Mouse (Mus musculus) B cell, adult 2 months (primary cell): Measurements from ENCODE around the gene Epb41l5.

Experiments used
- DNase-seq, 2 experiments: peaks; one replicate each; pipeline ENCODE4 v3.0.0; 2022

The Epb41l5 gene

DNA sequence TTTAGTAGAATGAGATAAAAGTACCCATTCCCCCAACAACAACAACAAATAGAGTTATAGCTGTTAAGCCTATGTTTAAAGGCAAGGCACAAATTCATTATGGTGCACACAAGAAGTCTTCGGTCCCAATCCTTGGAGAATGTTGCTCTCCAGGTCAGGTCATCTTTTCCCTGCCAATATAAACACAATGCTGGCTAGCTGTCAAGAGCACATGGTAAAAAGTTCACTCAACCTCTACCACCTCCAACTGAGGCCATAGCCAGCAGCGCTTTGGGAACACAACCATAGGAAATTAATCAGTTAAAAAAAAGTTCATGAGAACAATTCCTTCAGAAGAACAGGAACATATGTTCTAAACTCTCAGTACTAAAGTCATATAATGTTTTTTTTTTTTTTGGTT, 58.8 kb downstream of the Epb41l5 start:
- no peak for DNase-seq

DNA sequence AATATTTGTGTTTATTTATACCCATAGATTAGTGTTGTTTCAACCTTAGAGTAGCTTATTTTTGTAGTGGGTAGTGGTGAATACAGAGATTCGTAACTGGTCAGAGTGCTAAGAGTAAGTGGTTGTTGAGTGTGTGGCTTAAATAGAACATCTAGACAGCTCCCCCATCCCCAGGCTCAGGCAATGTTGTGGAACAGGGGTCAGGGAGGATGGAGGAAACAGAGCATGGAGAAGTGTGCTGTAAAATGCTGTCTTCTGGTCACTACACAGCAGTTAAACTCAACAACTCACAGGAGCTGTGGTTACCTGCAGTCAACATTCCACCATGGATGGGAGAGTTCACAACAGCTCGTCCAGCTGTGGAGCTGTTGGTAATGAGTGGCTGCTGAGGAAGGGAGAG, 63.8 kb downstream of the Epb41l5 start:
- no peak for DNase-seq

- DNase-seq: no peak
Measured at GRCm38 (mm10) chr1:119570134-119570533, 78.7 kb downstream of the Epb41l5 start.

GRCm38 (mm10) chr1:119565531-119565930, 83.3 kb downstream of the Epb41l5 start:
- DNase-seq: no peak

DNA sequence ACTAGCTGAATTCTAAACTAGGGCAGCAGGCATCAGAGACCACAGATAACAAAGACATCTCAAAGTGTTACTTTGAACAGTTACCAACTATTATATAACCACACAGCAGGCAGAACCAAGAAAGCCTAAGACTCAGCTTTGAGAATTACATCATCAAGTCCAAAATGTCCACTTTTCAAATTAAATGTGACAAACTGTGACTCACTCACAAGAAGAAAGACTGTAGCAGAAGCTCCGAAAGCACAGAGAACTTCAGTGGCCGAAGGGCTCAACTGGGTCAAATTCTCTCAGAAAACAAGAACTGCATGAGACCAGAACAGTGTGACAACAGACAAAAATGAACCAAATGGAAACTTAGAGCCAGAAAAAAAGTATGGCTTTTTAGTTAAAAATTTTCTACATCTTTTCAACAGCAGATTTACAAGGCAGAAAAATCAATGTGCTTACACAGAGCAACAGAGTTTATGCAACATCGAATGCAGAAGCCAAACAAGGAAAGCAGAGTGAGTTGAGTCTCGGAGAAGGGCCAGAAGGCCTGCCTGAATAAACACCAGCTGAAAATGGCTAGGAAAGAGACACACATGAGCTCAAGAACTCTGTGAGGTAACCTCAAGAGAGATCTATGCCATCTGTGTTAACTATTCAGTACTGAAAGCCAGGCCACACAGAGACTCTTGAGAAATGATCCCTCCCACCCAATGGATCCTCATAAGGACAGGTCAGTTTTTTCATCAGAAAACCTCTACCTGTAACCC, 91.0 kb downstream of the Epb41l5 start:
- no peak for DNase-seq

- no peak for DNase-seq
Measured at GRCm38 (mm10) chr1:119555651-119556050, 93.1 kb downstream of the Epb41l5 start.

DNA sequence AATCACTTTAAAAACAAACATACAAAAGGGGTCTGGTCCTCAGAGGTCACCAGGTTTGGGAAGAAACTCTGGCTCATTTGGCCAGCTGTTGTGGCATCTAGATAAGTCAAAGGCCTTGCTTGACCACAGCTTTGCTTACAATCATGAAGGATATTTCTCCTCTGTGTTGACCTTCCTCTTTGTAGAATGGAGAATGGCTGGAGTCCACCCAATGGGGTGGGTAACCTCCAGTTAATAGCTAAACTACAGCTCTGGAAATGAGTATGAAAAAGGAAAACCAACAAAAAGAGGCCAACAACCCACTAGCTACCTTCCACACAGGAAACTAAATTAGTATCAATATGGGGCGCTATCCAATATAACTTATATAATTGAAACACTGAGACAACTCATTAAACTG, 97.1 kb downstream of the Epb41l5 start:
- no peak for DNase-seq

GRCm38 (mm10) chr1:119550064-119550463, 98.7 kb downstream of the Epb41l5 start:
- DNase-seq: no peak

- no peak for DNase-seq
Measured at GRCm38 (mm10) chr1:119549327-119549689, 99.5 kb downstream of the Epb41l5 start.

DNA sequence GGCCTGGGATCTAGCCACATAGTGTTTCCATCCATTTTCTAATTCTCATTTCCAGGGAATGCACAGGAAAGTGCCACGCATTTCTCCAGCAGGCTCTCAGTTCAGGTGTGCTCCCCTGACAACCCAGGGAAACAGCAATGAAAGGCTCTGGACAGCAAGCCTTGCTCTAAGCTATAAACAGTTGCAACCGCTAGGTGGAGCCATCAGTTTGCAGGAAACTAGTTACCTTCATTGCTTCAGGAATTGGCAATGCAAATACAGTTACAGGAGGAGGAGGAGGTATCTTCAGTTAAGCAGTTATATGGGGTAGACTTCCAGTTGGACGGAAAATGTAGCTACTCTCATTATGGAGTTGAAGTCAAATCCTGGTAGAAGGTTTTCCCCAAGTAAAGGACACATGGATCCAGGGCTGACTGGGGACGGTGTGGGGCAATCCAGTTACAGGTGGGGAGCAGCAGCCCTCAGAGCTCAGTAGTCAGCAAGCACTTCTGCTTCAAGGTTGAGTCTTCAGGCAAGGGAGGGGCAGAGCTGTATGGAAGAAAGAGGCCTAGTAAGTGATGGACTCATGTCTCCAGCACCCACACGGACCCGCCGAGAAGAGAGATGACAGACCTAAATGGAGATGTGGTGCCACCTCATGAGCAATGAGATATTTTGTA, 100.0 kb downstream of the Epb41l5 start:
- peak; percentile 74 to 76 for DNase-seq

DNA sequence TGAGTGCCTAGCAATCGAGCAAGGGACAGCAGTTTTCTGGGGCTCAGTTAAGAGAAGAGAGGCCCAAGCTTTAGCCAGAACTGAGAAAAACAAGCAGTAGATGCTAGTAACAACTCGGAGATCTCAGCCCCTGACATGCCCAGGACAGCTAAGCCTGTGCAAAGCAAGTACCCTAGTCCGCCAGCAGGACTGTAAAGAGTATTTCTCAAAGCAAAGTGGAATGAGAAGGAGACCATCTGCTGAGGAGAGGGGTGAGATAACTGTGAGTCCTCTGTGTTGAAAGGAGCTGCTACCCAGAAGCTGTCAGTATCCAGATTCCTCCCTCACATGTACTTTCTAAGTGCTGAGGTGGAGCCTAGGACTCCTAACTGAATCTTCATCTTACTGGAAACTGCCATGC, 102.3 kb downstream of the Epb41l5 start:
- no peak for DNase-seq

- no peak for DNase-seq
Measured at GRCm38 (mm10) chr1:119545671-119546070, 103.1 kb downstream of the Epb41l5 start.

GRCm38 (mm10) chr1:119545164-119545563, 103.6 kb downstream of the Epb41l5 start:
- no peak for DNase-seq

- DNase-seq: no peak
Measured at GRCm38 (mm10) chr1:119544611-119545155, 104.1 kb downstream of the Epb41l5 start.

GRCm38 (mm10) chr1:119543316-119543715, 105.5 kb downstream of the Epb41l5 start:
- DNase-seq: no peak

GRCm38 (mm10) chr1:119541570-119541969, 107.2 kb downstream of the Epb41l5 start:
- DNase-seq: no peak

DNA sequence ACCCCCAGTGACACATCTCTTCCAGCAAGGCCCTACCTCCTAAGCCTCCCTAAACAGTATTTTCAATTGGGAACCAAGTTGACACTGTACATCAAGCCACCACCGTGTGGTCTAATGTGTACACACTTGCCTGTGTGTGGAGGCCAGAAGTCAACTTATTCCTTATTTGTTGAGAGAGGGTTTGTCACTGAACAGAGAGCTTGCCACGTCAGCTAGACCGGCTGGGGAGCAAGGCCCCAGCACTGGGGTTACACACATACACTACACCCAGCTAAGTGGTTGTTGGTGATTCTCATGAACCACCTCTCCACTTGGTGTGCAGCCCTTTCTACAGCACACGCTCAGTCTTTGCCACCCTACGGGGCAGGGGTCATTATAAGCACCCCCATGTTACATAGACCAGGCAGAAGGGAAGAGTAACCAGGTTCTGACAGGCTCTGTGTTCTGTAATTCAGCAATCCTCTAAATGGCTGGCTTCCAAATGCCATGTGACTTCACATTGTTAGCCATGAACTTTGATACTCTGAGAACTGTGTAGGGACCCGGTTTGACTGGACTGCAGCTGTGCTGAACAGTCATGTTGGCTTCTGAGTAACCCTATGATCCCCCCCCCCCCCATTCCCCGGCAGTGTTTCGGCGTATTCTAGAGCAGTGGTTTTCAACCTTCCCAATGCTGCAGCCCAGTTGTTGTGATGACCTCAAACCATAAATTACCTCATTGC, 107.8 kb downstream of the Epb41l5 start:
- DNase-seq: no peak

DNA sequence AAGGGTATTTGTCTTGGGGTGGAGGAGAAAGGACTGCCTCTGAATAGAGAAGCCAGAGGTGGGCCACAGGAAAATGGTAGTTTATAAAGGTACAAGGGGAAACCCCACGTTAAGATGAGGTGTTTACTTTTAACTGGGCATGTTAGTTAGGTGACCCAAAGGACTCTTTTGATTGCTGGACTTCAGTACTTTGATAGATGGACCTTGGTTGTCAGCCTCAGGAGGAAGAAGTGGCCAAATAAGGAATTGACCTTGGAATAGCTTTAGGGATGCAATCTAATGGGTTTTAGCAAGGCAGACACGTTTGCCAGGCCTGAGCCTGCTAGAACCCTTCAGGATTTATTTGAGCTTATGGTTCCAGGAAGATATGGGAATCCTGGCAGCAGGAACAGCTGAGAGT, 109.5 kb downstream of the Epb41l5 start:
- no peak for DNase-seq

GRCm38 (mm10) chr1:119537651-119538050, 111.1 kb downstream of the Epb41l5 start:
- DNase-seq: no peak

GRCm38 (mm10) chr1:119536122-119536521, 112.7 kb downstream of the Epb41l5 start:
- no peak for DNase-seq

- no peak for DNase-seq
Measured at GRCm38 (mm10) chr1:119534341-119534740, 114.5 kb downstream of the Epb41l5 start.

GRCm38 (mm10) chr1:119533093-119533805, 115.6 kb downstream of the Epb41l5 start:
- no peak for DNase-seq

DNA sequence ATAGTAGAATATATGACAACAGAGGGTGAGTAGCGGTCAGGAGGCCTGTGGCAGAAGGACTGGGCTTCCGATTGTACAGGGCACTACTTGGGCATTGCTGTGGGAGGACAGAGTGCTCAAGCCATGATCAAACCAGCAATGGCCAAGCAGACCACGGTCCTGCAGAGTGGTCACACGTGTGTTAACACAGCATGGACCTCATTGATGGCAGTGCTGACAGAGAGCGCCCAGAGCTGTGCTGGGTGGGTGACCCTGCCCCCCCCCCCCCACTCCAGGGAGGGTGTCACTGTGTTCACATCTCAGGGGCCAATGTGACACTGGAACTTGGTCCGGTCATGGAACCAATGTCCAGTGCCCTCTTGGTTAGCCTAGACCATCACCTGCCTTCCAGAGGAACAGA, 116.6 kb downstream of the Epb41l5 start:
- no peak for DNase-seq
